Mouse (Mus musculus) lung, adult 2 months (tissue): ENCODE measurements at regions not wholly inside any gene's neighbourhood (a gene's known extent, or its start where the extent isn't known, plus 50 kb on each side); places are given as distances from the start of the nearest gene placed in this dataset.

Experiments used
- CTCF ChIP-seq: fragments of 200-500 bp; IDR thresholded peaks from 2 replicates; pipeline ENCODE4 v1.5.1; 2011; ENCODE audit warnings: mild to moderate bottlenecking, low read length, control low read depth; ENCODE audit not compliant: insufficient read depth
- POLR2A ChIP-seq: fragments of 200-500 bp; IDR thresholded peaks from 2 replicates; pipeline ENCODE4 v1.6.1; 2011; ENCODE audit warnings: low read depth, mild to moderate bottlenecking, control low read depth, low read length, borderline replicate concordance; ENCODE audit errors: extremely low read depth

- no peak for TF ChIP-seq CTCF
- no peak for TF ChIP-seq POLR2A
Measured at GRCm38 (mm10) chr3:21955681-21956080, 120.8 kb upstream of the Tbl1xr1 start.
